Mouse (Mus musculus) kidney, embryonic 16.5 days (tissue): ENCODE results near the gene Rnf115. TPM values are rescaled to one million over a fixed set of nuclear protein-coding genes. Genes with fewer than 3 reads are reported as not detected.

Source experiments
- ATAC-seq: fragments of 200-750 bp; cut with Nextera tagmentation; 2 replicates; pipeline ENCODE4 v1.8.0; 2017; ENCODE audit warnings: moderate TSS enrichment; ENCODE audit not compliant: low FRiP score, low TSS enrichment
- H3K27ac ChIP-seq: fragments of 300-500 bp; sonication (generic); 2 replicates; pipeline ENCODE4 v1.5.1; 2014; ENCODE audit warnings: low read length
- H3K27me3 ChIP-seq: fragments of 300-500 bp; sonication (generic); 2 replicates; pipeline ENCODE4 v1.6.1; 2014; ENCODE audit warnings: low read length, control low read depth, mixed read lengths; ENCODE audit not compliant: insufficient read depth
- H3K36me3 ChIP-seq: fragments of 300-500 bp; sonication (generic); 2 replicates; pipeline ENCODE4 v1.6.1; 2014; ENCODE audit warnings: low read length, control low read depth, mixed read lengths; ENCODE audit not compliant: insufficient read depth
- H3K4me1 ChIP-seq: fragments of 300-500 bp; sonication (generic); 2 replicates; pipeline ENCODE4 v1.6.1; 2014; ENCODE audit warnings: low read length, control low read depth, mixed read lengths; ENCODE audit not compliant: insufficient read depth
- H3K4me2 ChIP-seq: fragments of 300-500 bp; sonication (generic); replicated peaks from 2 replicates; pipeline ENCODE4 v1.6.1; 2014; ENCODE audit warnings: low read depth, low read length
- H3K4me3 ChIP-seq: fragments of 300-500 bp; sonication (generic); 2 replicates; pipeline ENCODE4 v1.5.1; 2014; ENCODE audit warnings: mild to moderate bottlenecking, low read length
- H3K9ac ChIP-seq: fragments of 300-500 bp; sonication (generic); replicated peaks from 2 replicates; pipeline ENCODE4 v1.6.1; 2014; ENCODE audit warnings: low read length
- H3K9me3 ChIP-seq: fragments of 300-500 bp; sonication (generic); 2 replicates; pipeline ENCODE4 v1.6.1; 2016; ENCODE audit warnings: low read length, control low read depth
- WGBS: fragments of 180-500 bp; shearing (Covaris S2); extraction: QIAGEN DNeasy Blood & Tissue Kit; methylation state at CpG from one replicate; pipeline ENCODE4 v1.1.7; 2014; 5-methylcytosine and 5-hydroxymethylcytosine counted together
- polyA plus RNA-seq: library from polyadenylated mRNA; unstranded; fragments of >200 nt; fragmentation: Nextera tagmentation; extraction: Ambion mirVana; gene quantifications from 2 replicates; pipeline ENCODE4 v1.2.1, GENCODE M21; 2015

The Rnf115 gene
- polyA plus RNA-seq, 1 experiment from 2014 or later, result 56.6 TPM

- H3K9ac ChIP-seq, result no peak overlapping the region
- H3K27ac ChIP-seq, result no peak overlapping the region
- no peak overlapping the region for H3K4me2 ChIP-seq
- H3K4me3 ChIP-seq, result no peak overlapping the region
- no peak for ATAC-seq
- H3K9me3 ChIP-seq, result no peaks in the 10 kb centered on the region
- 56% methylated on average over 3 of the region's 3 CpGs for WGBS
- no peaks in the 10 kb centered on the region for H3K36me3 ChIP-seq
- H3K27me3 ChIP-seq, result no peaks in the 10 kb centered on the region
- 0 out of 2 replicates have a peak, but pooled peaks cover under 1% of the 10 kb centered on the region for H3K4me1 ChIP-seq
Observed at GRCm38 (mm10) chr3:96690298-96690697, 37.2 kb upstream of the Rnf115 start.

- Histone ChIP-seq H3K4me3 (no peak overlapping the region), H3K27ac (no peak overlapping the region), H3K9me3 (no peaks in the 10 kb centered on the region), H3K4me1 (peaks cover 9% of the 10 kb centered on the region), H3K27me3 (no peaks in the 10 kb centered on the region), H3K36me3 (no peaks in the 10 kb centered on the region), H3K9ac (no peak overlapping the region), H3K4me2 (no peak overlapping the region)
- no peak for ATAC-seq
- 23% methylated on average over 3 of the region's 3 CpGs for WGBS
Observed at GRCm38 (mm10) chr3:96692506-96692905, 35.0 kb upstream of the Rnf115 start.

- ATAC-seq, result no peak
- 89% methylated on average over 1 of the region's 1 CpGs for WGBS
Observed at GRCm38 (mm10) chr3:96693579-96693978, 33.9 kb upstream of the Rnf115 start.

GRCm38 (mm10) chr3:96696198-96696765 lies 31.2 kb upstream of the Rnf115 start, which contains the start of gene Pias3:
TSS of gene Pias3 (plus strand) at chr3:96696384.
- H3K36me3 ChIP-seq, result peaks cover 20% of the 10 kb centered on the region
- under 1% methylated on average over 35 of the region's 35 CpGs for WGBS

More at GRCm38 (mm10) chr3:96693579-96693978, 33.9 kb upstream of the Rnf115 start:
- H3K9me3 ChIP-seq, result no peaks in the 10 kb centered on the region
- H3K4me3 ChIP-seq, result no peak overlapping the region
- no peaks in the 10 kb centered on the region for H3K27me3 ChIP-seq
- peaks cover 17% of the 10 kb centered on the region for H3K4me1 ChIP-seq
- no peak overlapping the region for H3K4me2 ChIP-seq
- no peak overlapping the region for H3K9ac ChIP-seq
- no peak overlapping the region for H3K27ac ChIP-seq
- H3K36me3 ChIP-seq, result no peaks in the 10 kb centered on the region

GRCm38 (mm10) chr3:96696766-96697732 lies 30.4 kb upstream of the Rnf115 start:
- no peaks in the 10 kb centered on the region for H3K9me3 ChIP-seq
- H3K9ac ChIP-seq, result peak overlapping the region; percentile 89
- peak overlapping the region; percentile 93 for H3K27ac ChIP-seq
- H3K36me3 ChIP-seq, result peaks cover 28% of the 10 kb centered on the region
- peak overlapping the region; percentile 92 for H3K4me3 ChIP-seq
- H3K4me1 ChIP-seq, result peaks cover 25% of the 10 kb centered on the region
- no peaks in the 10 kb centered on the region for H3K27me3 ChIP-seq
- H3K4me2 ChIP-seq, result peak overlapping the region; percentile 77
- under 1% methylated on average over 74 of the region's 85 CpGs for WGBS
- ATAC-seq, result peak; percentile 95

More at GRCm38 (mm10) chr3:96696198-96696765, 31.2 kb upstream of the Rnf115 start, which contains the start of gene Pias3:
- Histone ChIP-seq H3K27ac (peak within 1 kb of the TSS; percentile 93), H3K4me3 (peak within 1 kb of the TSS; percentile 92), H3K9me3 (no peaks in the 10 kb centered on the region), H3K27me3 (no peaks in the 10 kb centered on the region), H3K4me1 (peaks cover 25% of the 10 kb centered on the region), H3K4me2 (peak within 1 kb of the TSS; percentile 77), H3K9ac (peak within 1 kb of the TSS; percentile 89)
- ATAC-seq, result peak; percentile 91

- Histone ChIP-seq H3K4me2 (no peak overlapping the region), H3K4me1 (peaks cover 25% of the 10 kb centered on the region), H3K4me3 (no peak overlapping the region), H3K9me3 (no peaks in the 10 kb centered on the region), H3K9ac (peak overlapping the region; percentile 44; the same call in 1 of the 2 replicates), H3K27me3 (no peaks in the 10 kb centered on the region), H3K36me3 (peaks cover 45% of the 10 kb centered on the region), H3K27ac (no peak overlapping the region)
- ATAC-seq, result no peak
- WGBS, result 31% methylated on average over 19 of the region's 19 CpGs
Observed at GRCm38 (mm10) chr3:96698993-96699690, 28.3 kb upstream of the Rnf115 start.

GRCm38 (mm10) chr3:96700376-96700775 lies 27.1 kb upstream of the Rnf115 start:
- WGBS, result 62% methylated on average over 7 of the region's 7 CpGs
- Histone ChIP-seq H3K36me3 (peaks cover 55% of the 10 kb centered on the region), H3K4me3 (no peak overlapping the region), H3K9ac (no peak overlapping the region), H3K27ac (no peak overlapping the region), H3K4me1 (peaks cover 23% of the 10 kb centered on the region), H3K4me2 (no peak overlapping the region), H3K27me3 (no peaks in the 10 kb centered on the region), H3K9me3 (no peaks in the 10 kb centered on the region)
- ATAC-seq, result no peak

GRCm38 (mm10) chr3:96701003-96701402 lies 26.5 kb upstream of the Rnf115 start:
- Histone ChIP-seq H3K27me3 (no peaks in the 10 kb centered on the region), H3K36me3 (peaks cover 55% of the 10 kb centered on the region), H3K9ac (no peak overlapping the region), H3K9me3 (no peaks in the 10 kb centered on the region), H3K4me2 (no peak overlapping the region), H3K27ac (no peak overlapping the region), H3K4me1 (peaks cover 17% of the 10 kb centered on the region), H3K4me3 (no peak overlapping the region)
- ATAC-seq, result no peak
- 68% methylated on average over 4 of the region's 4 CpGs for WGBS

- no peak overlapping the region for H3K4me3 ChIP-seq
- peaks cover 5% of the 10 kb centered on the region; the same call in 1 of the 2 replicates for H3K4me1 ChIP-seq
- H3K36me3 ChIP-seq, result peaks cover 51% of the 10 kb centered on the region
- no peaks in the 10 kb centered on the region for H3K9me3 ChIP-seq
- H3K4me2 ChIP-seq, result no peak overlapping the region
- no peaks in the 10 kb centered on the region for H3K27me3 ChIP-seq
- WGBS, result 66% methylated on average over 11 of the region's 11 CpGs
- H3K9ac ChIP-seq, result no peak overlapping the region
- no peak overlapping the region for H3K27ac ChIP-seq
- no peak for ATAC-seq
Observed at GRCm38 (mm10) chr3:96704778-96705177, 22.7 kb upstream of the Rnf115 start.
